Mouse (Mus musculus): ENCODE data around the gene Capn3. TPM values are rescaled to one million over a fixed set of nuclear protein-coding genes. Genes with fewer than 3 reads are reported as not detected.

Gene Capn3
- total and polyA plus RNA-seq, 3 experiments, result 0.05 TPM; not detected in 2

GRCm38 (mm10) chr2:120503094-120503493, 47.3 kb downstream of the Capn3 start:
- ATAC-seq (ENCODE audit: extremely low read depth, insufficient number of reproducible peaks, low FRiP score, poor library complexity, severe bottlenecking), result no peak
- Histone ChIP-seq H3K36me3 (replicated peaks) (peaks cover 35% of the 10 kb centered on the region), H3K9me3 (replicated peaks) (no peaks in the 10 kb centered on the region), H3K4me3 (ENCODE audit: low read depth, low read length) (no peak overlapping the region), H3K27me3 (ENCODE audit: insufficient read depth, low read length) (peaks cover 28% of the 10 kb centered on the region), H3K4me1 (ENCODE audit: insufficient read depth, low read depth, low read length) (peaks cover 16% of the 10 kb centered on the region)
- no peak for DNase-seq (ENCODE audit: low spot score)
- TF ChIP-seq GATA1 (IDR thresholded peaks at IDR 0.05; ENCODE audit: borderline replicate concordance, low read length), result no peak
- no peak for TF ChIP-seq CTCF (IDR thresholded peaks at IDR 0.05; ENCODE audit: low read depth, low read length)
- TF ChIP-seq TAL1 (conservative IDR thresholded peaks at IDR 0.05; ENCODE audit: low read depth, low read length), result no peak
- TF ChIP-seq GATA2 (IDR thresholded peaks at IDR 0.05; ENCODE audit: borderline replicate concordance, low read depth, low read length), result no peak
- TF ChIP-seq POLR2AphosphoS5 (IDR thresholded peaks at IDR 0.05; ENCODE audit: insufficient replicate concordance, low read depth, low read length), result no peak

GRCm38 (mm10) chr2:120503992-120504391, 48.2 kb downstream of the Capn3 start:
- DNase-seq (ENCODE audit: low spot score) (no peak), ATAC-seq (ENCODE audit: extremely low read depth, insufficient number of reproducible peaks, low FRiP score, poor library complexity, severe bottlenecking) (no peak)
- peaks cover 28% of the 10 kb centered on the region for H3K27me3 ChIP-seq (ENCODE audit: insufficient read depth, low read length)
- no peak overlapping the region for H3K4me3 ChIP-seq (ENCODE audit: low read depth, low read length)
- peaks cover 43% of the 10 kb centered on the region for H3K36me3 ChIP-seq (replicated peaks)
- peaks cover 16% of the 10 kb centered on the region for H3K4me1 ChIP-seq (ENCODE audit: insufficient read depth, low read depth, low read length)
- H3K9me3 ChIP-seq (replicated peaks), result no peaks in the 10 kb centered on the region
- TF ChIP-seq GATA1 (IDR thresholded peaks at IDR 0.05; ENCODE audit: borderline replicate concordance, low read length) (no peak), TAL1 (conservative IDR thresholded peaks at IDR 0.05; ENCODE audit: low read depth, low read length) (no peak), CTCF (IDR thresholded peaks at IDR 0.05; ENCODE audit: low read depth, low read length) (no peak), GATA2 (IDR thresholded peaks at IDR 0.05; ENCODE audit: borderline replicate concordance, low read depth, low read length) (no peak), POLR2AphosphoS5 (IDR thresholded peaks at IDR 0.05; ENCODE audit: insufficient replicate concordance, low read depth, low read length) (no peak)

DNA sequence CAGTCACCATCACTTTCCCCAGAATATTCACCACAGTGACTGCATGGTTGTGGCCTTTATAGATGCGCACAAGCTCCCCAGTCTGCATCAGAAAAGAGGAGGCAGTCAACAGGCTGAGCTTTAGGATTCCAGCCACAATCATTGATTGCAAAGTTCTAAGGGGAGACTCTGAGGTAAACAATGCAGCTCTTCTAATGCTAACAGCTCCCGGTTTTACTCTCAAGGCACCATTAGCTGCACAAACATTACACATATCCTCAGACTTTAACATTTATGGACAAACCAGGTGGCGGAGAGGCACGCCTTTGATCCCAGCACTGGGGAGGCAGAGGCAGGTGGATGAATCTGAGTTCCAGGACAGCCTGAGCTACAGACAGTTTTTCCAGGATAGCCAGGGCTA, 58.4 kb downstream of the Capn3 start:
- no peak for ATAC-seq (ENCODE audit: extremely low read depth, insufficient number of reproducible peaks, low FRiP score, poor library complexity, severe bottlenecking)
- H3K27me3 ChIP-seq (ENCODE audit: insufficient read depth, low read length), result no peaks in the 10 kb centered on the region
- no peak for DNase-seq (ENCODE audit: low spot score)
- peaks cover 98% of the 10 kb centered on the region for H3K36me3 ChIP-seq (replicated peaks)
- no peaks in the 10 kb centered on the region for H3K9me3 ChIP-seq (replicated peaks)
- H3K4me1 ChIP-seq (ENCODE audit: insufficient read depth, low read depth, low read length), result no peaks in the 10 kb centered on the region
- no peak for TF ChIP-seq GATA1 (IDR thresholded peaks at IDR 0.05; ENCODE audit: borderline replicate concordance, low read length)
- no peak for TF ChIP-seq GATA2 (IDR thresholded peaks at IDR 0.05; ENCODE audit: borderline replicate concordance, low read depth, low read length)
- no peak for TF ChIP-seq TAL1 (conservative IDR thresholded peaks at IDR 0.05; ENCODE audit: low read depth, low read length)
- TF ChIP-seq CTCF (IDR thresholded peaks at IDR 0.05; ENCODE audit: low read depth, low read length), result no peak
- no peak for TF ChIP-seq POLR2AphosphoS5 (IDR thresholded peaks at IDR 0.05; ENCODE audit: insufficient replicate concordance, low read depth, low read length)
- H3K4me3 ChIP-seq (ENCODE audit: low read depth, low read length), result no peak overlapping the region

- TF ChIP-seq GATA1 (IDR thresholded peaks at IDR 0.05; ENCODE audit: borderline replicate concordance, low read length), result no peak
- TF ChIP-seq GATA2 (IDR thresholded peaks at IDR 0.05; ENCODE audit: borderline replicate concordance, low read depth, low read length), result no peak
- TF ChIP-seq POLR2AphosphoS5 (IDR thresholded peaks at IDR 0.05; ENCODE audit: insufficient replicate concordance, low read depth, low read length), result no peak
- TF ChIP-seq TAL1 (conservative IDR thresholded peaks at IDR 0.05; ENCODE audit: low read depth, low read length), result no peak
- TF ChIP-seq CTCF (IDR thresholded peaks at IDR 0.05; ENCODE audit: low read depth, low read length), result no peak
- H3K9me3 ChIP-seq (replicated peaks), result no peaks in the 10 kb centered on the region
- peaks cover 92% of the 10 kb centered on the region for H3K36me3 ChIP-seq (replicated peaks)
- no peaks in the 10 kb centered on the region for H3K4me1 ChIP-seq (ENCODE audit: insufficient read depth, low read depth, low read length)
- no peak for ATAC-seq (ENCODE audit: extremely low read depth, insufficient number of reproducible peaks, low FRiP score, poor library complexity, severe bottlenecking)
- DNase-seq (ENCODE audit: low spot score), result no peak
- no peak overlapping the region for H3K4me3 ChIP-seq (ENCODE audit: low read depth, low read length)
- H3K27me3 ChIP-seq (ENCODE audit: insufficient read depth, low read length), result no peaks in the 10 kb centered on the region
Measured at GRCm38 (mm10) chr2:120518547-120519210, 62.9 kb downstream of the Capn3 start.

GRCm38 (mm10) chr2:120526771-120527170, 71.0 kb downstream of the Capn3 start:
- DNase-seq (ENCODE audit: low spot score) (no peak), ATAC-seq (ENCODE audit: extremely low read depth, insufficient number of reproducible peaks, low FRiP score, poor library complexity, severe bottlenecking) (no peak)
- Histone ChIP-seq H3K36me3 (replicated peaks) (peaks cover 92% of the 10 kb centered on the region), H3K4me3 (ENCODE audit: low read depth, low read length) (no peak overlapping the region), H3K27me3 (ENCODE audit: insufficient read depth, low read length) (no peaks in the 10 kb centered on the region), H3K4me1 (ENCODE audit: insufficient read depth, low read depth, low read length) (peaks cover 7% of the 10 kb centered on the region), H3K9me3 (replicated peaks) (no peaks in the 10 kb centered on the region)
- TF ChIP-seq CTCF (IDR thresholded peaks at IDR 0.05; ENCODE audit: low read depth, low read length) (no peak), POLR2AphosphoS5 (IDR thresholded peaks at IDR 0.05; ENCODE audit: insufficient replicate concordance, low read depth, low read length) (no peak), GATA2 (IDR thresholded peaks at IDR 0.05; ENCODE audit: borderline replicate concordance, low read depth, low read length) (no peak), GATA1 (IDR thresholded peaks at IDR 0.05; ENCODE audit: borderline replicate concordance, low read length) (no peak), TAL1 (conservative IDR thresholded peaks at IDR 0.05; ENCODE audit: low read depth, low read length) (no peak)

DNA sequence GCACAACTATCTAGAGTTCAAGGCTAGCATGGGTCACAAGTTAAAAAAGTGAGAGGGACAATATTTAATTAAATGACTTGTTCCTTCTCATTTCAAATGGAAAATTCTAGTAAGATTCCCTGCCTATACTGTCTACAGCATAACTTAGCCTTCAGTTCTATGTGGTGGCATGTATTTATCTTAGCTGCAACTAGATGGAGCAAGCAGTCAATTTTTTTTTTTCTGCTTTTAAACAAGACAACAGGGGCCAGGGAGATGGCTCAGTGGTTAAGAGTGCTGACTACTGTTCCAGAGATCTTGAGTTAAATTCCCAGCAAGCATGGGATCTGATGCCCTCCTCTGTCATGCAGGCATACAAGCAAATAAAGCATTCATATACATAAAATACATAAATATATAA, 73.7 kb downstream of the Capn3 start:
- ATAC-seq (ENCODE audit: extremely low read depth, insufficient number of reproducible peaks, low FRiP score, poor library complexity, severe bottlenecking) (no peak), DNase-seq (ENCODE audit: low spot score) (no peak)
- Histone ChIP-seq H3K36me3 (replicated peaks) (peaks cover 95% of the 10 kb centered on the region), H3K4me1 (ENCODE audit: insufficient read depth, low read depth, low read length) (peaks cover 8% of the 10 kb centered on the region), H3K27me3 (ENCODE audit: insufficient read depth, low read length) (no peaks in the 10 kb centered on the region), H3K4me3 (ENCODE audit: low read depth, low read length) (no peak overlapping the region), H3K9me3 (replicated peaks) (no peaks in the 10 kb centered on the region)
- TF ChIP-seq GATA2 (IDR thresholded peaks at IDR 0.05; ENCODE audit: borderline replicate concordance, low read depth, low read length) (no peak), GATA1 (IDR thresholded peaks at IDR 0.05; ENCODE audit: borderline replicate concordance, low read length) (no peak), POLR2AphosphoS5 (IDR thresholded peaks at IDR 0.05; ENCODE audit: insufficient replicate concordance, low read depth, low read length) (no peak), TAL1 (conservative IDR thresholded peaks at IDR 0.05; ENCODE audit: low read depth, low read length) (no peak), CTCF (IDR thresholded peaks at IDR 0.05; ENCODE audit: low read depth, low read length) (no peak)
